Mouse (Mus musculus) left cerebral cortex, adult 11 months (tissue): ENCODE measurements around the gene Nmi.
A peak's percentile ranks its signal among the peaks of the same experiment; 100 is the strongest.
"Not testable (repeated sequence)": the region's sequence is repeated elsewhere in the genome, so short reads cannot be mapped to it uniquely, and the experiment has no call there.

ENCODE experiments used
- DNase-seq: peaks from one replicate; pipeline ENCODE4 v3.0.0; 2022; ENCODE audit warnings: low spot score

Gene Nmi

GRCm38 (mm10) chr2:51973410-51973968, at the start of gene Nmi:
Gene Nmi (minus strand): TSS chr2:51973494.
- DNase-seq: peak; percentile 9

GRCm38 (mm10) chr2:52016361-52016760, 43.1 kb upstream of the Nmi start:
- DNase-seq: no peak

GRCm38 (mm10) chr2:52013306-52013820, 40.1 kb upstream of the Nmi start:
- no peak for DNase-seq

- not testable (repeated sequence) for DNase-seq
Observed at GRCm38 (mm10) chr2:52011820-52012219, 38.5 kb upstream of the Nmi start.

- no peak for DNase-seq
Observed at GRCm38 (mm10) chr2:52006380-52006779, 33.1 kb upstream of the Nmi start.

- DNase-seq: not testable (repeated sequence)
Observed at GRCm38 (mm10) chr2:52002299-52002698, 29.0 kb upstream of the Nmi start.

GRCm38 (mm10) chr2:52001521-52001920, 28.2 kb upstream of the Nmi start:
- DNase-seq: no peak

GRCm38 (mm10) chr2:51999996-52000395, 26.7 kb upstream of the Nmi start:
- peak; percentile 7 for DNase-seq

- no peak for DNase-seq
Observed at GRCm38 (mm10) chr2:51991447-51991846, 18.2 kb upstream of the Nmi start.

- DNase-seq: no peak
Observed at GRCm38 (mm10) chr2:51989559-51989958, 16.3 kb upstream of the Nmi start.

- no peak for DNase-seq
Observed at GRCm38 (mm10) chr2:51986695-51987094, 13.4 kb upstream of the Nmi start.

- no peak for DNase-seq
Observed at GRCm38 (mm10) chr2:51986157-51986556, 12.9 kb upstream of the Nmi start.

- DNase-seq: no peak
Observed at GRCm38 (mm10) chr2:51985241-51985640, 11.9 kb upstream of the Nmi start.

- DNase-seq: no peak
Observed at GRCm38 (mm10) chr2:51982288-51982687, 9.0 kb upstream of the Nmi start.

- DNase-seq: no peak
Observed at GRCm38 (mm10) chr2:51981630-51982029, 8.3 kb upstream of the Nmi start.

GRCm38 (mm10) chr2:51972641-51973409, 469 bp downstream of the Nmi start:
- peak; percentile 4 for DNase-seq

GRCm38 (mm10) chr2:51972142-51972541, 1.2 kb downstream of the Nmi start:
- no peak for DNase-seq

- no peak for DNase-seq
Observed at GRCm38 (mm10) chr2:51970897-51971296, 2.4 kb downstream of the Nmi start.

GRCm38 (mm10) chr2:51967288-51967687, 6.0 kb downstream of the Nmi start:
- DNase-seq: no peak

GRCm38 (mm10) chr2:51953648-51954204, 19.6 kb downstream of the Nmi start:
- DNase-seq: no peak

- no peak for DNase-seq
Observed at GRCm38 (mm10) chr2:51950876-51951275, 22.4 kb downstream of the Nmi start.

GRCm38 (mm10) chr2:51948105-51948830, 25.0 kb downstream of the Nmi start:
- no peak for DNase-seq

GRCm38 (mm10) chr2:51945812-51946211, 27.5 kb downstream of the Nmi start:
- DNase-seq: no peak
